Mouse (Mus musculus): ENCODE results near the gene Sh3d19. TPM values are rescaled to one million over a fixed set of nuclear protein-coding genes. Genes with fewer than 3 reads are reported as not detected.

Gene Sh3d19
- total and polyA plus RNA-seq, 3 experiments = 0.09 to 1.2 (median 0.49) TPM

- no peak for ATAC-seq (ENCODE audit: extremely low read depth, insufficient number of reproducible peaks, low FRiP score, poor library complexity, severe bottlenecking)
- H3K4me3 ChIP-seq (ENCODE audit: low read depth, low read length) = no peak overlapping the region
These were observed 42.9 kb downstream of the Sh3d19 start for GRCm38 (mm10) chr3:86013837-86014236.

DNA sequence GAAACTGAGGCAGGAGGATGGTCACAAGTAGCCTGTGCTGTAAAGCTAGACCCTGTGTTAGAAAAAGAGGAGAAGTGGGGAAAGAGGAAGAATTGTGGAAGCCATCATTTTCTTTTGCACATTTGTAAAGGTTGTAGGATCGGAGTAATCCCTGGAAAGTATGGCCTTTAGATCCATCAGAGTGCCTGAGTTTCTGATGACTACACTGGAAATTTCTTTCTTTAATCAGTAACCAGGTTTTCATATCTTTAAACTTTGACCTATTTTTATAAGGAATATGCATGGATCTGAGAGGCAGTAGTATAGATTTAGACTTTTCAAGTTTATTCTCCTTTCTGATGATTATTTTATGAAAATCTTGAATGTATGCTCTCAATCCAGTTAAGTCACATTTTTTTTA is 46.1 kb downstream of the Sh3d19 start:
- no peak for ATAC-seq (ENCODE audit: extremely low read depth, insufficient number of reproducible peaks, low FRiP score, poor library complexity, severe bottlenecking)
- no peak for DNase-seq (ENCODE audit: low spot score)
- no peaks in the 10 kb centered on the region for H3K9me3 ChIP-seq (replicated peaks)
- no peaks in the 10 kb centered on the region for H3K36me3 ChIP-seq (replicated peaks)
- H3K4me1 ChIP-seq (ENCODE audit: insufficient read depth, low read depth, low read length) = no peaks in the 10 kb centered on the region
- TF ChIP-seq GATA2 (IDR thresholded peaks at IDR 0.05; ENCODE audit: borderline replicate concordance, low read depth, low read length) (no peak), POLR2AphosphoS5 (IDR thresholded peaks at IDR 0.05; ENCODE audit: insufficient replicate concordance, low read depth, low read length) (no peak), CTCF (IDR thresholded peaks at IDR 0.05; ENCODE audit: low read depth, low read length) (no peak), GATA1 (IDR thresholded peaks at IDR 0.05; ENCODE audit: borderline replicate concordance, low read length) (no peak), TAL1 (conservative IDR thresholded peaks at IDR 0.05; ENCODE audit: low read depth, low read length) (no peak)
- H3K27me3 ChIP-seq (ENCODE audit: insufficient read depth, low read length) = peaks cover 4% of the 10 kb centered on the region; the same call in 1 of the 2 replicates
- no peak overlapping the region for H3K4me3 ChIP-seq (ENCODE audit: low read depth, low read length)

More at GRCm38 (mm10) chr3:86013837-86014236, 42.9 kb downstream of the Sh3d19 start:
- H3K9me3 ChIP-seq (replicated peaks) = no peaks in the 10 kb centered on the region
- no peaks in the 10 kb centered on the region for H3K36me3 ChIP-seq (replicated peaks)
- DNase-seq (ENCODE audit: low spot score) = no peak
- H3K27me3 ChIP-seq (ENCODE audit: insufficient read depth, low read length) = peaks cover 6% of the 10 kb centered on the region; the same call in 1 of the 2 replicates
- TF ChIP-seq TAL1 (conservative IDR thresholded peaks at IDR 0.05; ENCODE audit: low read depth, low read length) = no peak
- no peak for TF ChIP-seq GATA2 (IDR thresholded peaks at IDR 0.05; ENCODE audit: borderline replicate concordance, low read depth, low read length)
- no peak for TF ChIP-seq GATA1 (IDR thresholded peaks at IDR 0.05; ENCODE audit: borderline replicate concordance, low read length)
- TF ChIP-seq CTCF (IDR thresholded peaks at IDR 0.05; ENCODE audit: low read depth, low read length) = no peak
- H3K4me1 ChIP-seq (ENCODE audit: insufficient read depth, low read depth, low read length) = no peaks in the 10 kb centered on the region

DNA sequence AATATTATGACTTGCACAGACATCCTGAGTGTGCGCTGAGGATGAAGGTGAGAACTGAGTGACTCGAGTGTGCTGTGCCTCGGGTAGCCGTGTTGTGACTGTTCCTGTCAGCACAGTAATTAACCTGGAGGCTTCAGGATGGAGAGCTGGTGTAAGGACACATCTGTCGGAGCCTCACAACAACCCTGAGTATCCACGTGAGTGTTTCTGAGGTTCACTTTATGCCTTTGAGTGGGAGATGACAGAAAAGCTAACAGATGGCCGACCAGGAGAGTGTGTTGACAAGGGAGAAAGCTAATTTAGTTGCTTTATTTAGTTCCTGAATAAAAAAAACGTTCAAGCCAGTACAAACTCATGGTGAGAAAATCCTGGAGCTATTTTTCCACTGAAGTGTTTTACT is 46.6 kb downstream of the Sh3d19 start:
- ATAC-seq (ENCODE audit: extremely low read depth, insufficient number of reproducible peaks, low FRiP score, poor library complexity, severe bottlenecking) (no peak), DNase-seq (ENCODE audit: low spot score) (no peak)
- TF ChIP-seq TAL1 (conservative IDR thresholded peaks at IDR 0.05; ENCODE audit: low read depth, low read length) (no peak), CTCF (IDR thresholded peaks at IDR 0.05; ENCODE audit: low read depth, low read length) (no peak), POLR2AphosphoS5 (IDR thresholded peaks at IDR 0.05; ENCODE audit: insufficient replicate concordance, low read depth, low read length) (no peak), GATA1 (IDR thresholded peaks at IDR 0.05; ENCODE audit: borderline replicate concordance, low read length) (no peak), GATA2 (IDR thresholded peaks at IDR 0.05; ENCODE audit: borderline replicate concordance, low read depth, low read length) (no peak)
- H3K27me3 ChIP-seq (ENCODE audit: insufficient read depth, low read length) = peaks cover 4% of the 10 kb centered on the region; the same call in 1 of the 2 replicates
- no peaks in the 10 kb centered on the region for H3K9me3 ChIP-seq (replicated peaks)
- H3K4me1 ChIP-seq (ENCODE audit: insufficient read depth, low read depth, low read length) = no peaks in the 10 kb centered on the region
- H3K36me3 ChIP-seq (replicated peaks) = no peaks in the 10 kb centered on the region
- no peak overlapping the region for H3K4me3 ChIP-seq (ENCODE audit: low read depth, low read length)

DNA sequence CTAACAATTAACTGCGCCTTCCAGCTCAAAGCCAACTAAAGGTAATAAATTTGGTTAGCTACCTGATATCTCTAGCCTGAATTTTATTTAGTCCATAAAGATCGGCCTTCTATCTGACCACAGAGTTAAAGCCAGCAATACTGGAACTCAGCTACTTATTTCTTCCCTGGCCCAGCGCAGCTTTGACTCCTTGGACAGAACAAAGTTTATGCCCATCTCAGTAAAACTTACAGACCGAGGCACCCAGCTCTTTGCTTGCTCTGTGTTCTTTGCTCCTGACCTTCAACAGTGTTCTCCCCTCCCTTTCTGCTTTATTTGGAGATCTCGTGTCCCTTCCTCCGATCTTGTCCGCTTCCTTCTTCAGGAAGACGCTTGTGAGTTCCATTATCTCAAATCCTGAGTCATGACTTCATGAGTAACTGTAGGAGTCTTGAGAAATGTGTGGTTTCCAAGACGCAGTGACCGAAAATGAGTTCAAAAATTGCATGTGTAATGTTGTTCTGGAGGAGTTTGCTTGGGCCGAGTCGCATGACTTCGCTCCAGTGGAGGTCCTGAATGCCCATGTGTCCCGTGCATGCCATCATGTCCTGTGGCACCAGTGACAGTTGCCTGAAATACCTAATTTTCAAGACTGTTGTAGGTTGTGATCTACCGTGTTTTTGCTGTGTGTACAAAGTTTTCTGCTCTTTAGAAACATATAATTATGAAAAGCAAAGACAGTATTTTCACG is 50.2 kb downstream of the Sh3d19 start:
- no peak for ATAC-seq (ENCODE audit: extremely low read depth, insufficient number of reproducible peaks, low FRiP score, poor library complexity, severe bottlenecking)
- H3K4me1 ChIP-seq (ENCODE audit: insufficient read depth, low read depth, low read length) = no peaks in the 10 kb centered on the region
- H3K9me3 ChIP-seq (replicated peaks) = no peaks in the 10 kb centered on the region
- DNase-seq (ENCODE audit: low spot score) = no peak
- H3K27me3 ChIP-seq (ENCODE audit: insufficient read depth, low read length) = peaks cover 2% of the 10 kb centered on the region; the same call in 1 of the 2 replicates
- no peak overlapping the region for H3K4me3 ChIP-seq (ENCODE audit: low read depth, low read length)
- TF ChIP-seq TAL1 (conservative IDR thresholded peaks at IDR 0.05; ENCODE audit: low read depth, low read length) (no peak), POLR2AphosphoS5 (IDR thresholded peaks at IDR 0.05; ENCODE audit: insufficient replicate concordance, low read depth, low read length) (no peak), CTCF (IDR thresholded peaks at IDR 0.05; ENCODE audit: low read depth, low read length) (no peak), GATA1 (IDR thresholded peaks at IDR 0.05; ENCODE audit: borderline replicate concordance, low read length) (no peak), GATA2 (IDR thresholded peaks at IDR 0.05; ENCODE audit: borderline replicate concordance, low read depth, low read length) (no peak)
- H3K36me3 ChIP-seq (replicated peaks) = no peaks in the 10 kb centered on the region

DNA sequence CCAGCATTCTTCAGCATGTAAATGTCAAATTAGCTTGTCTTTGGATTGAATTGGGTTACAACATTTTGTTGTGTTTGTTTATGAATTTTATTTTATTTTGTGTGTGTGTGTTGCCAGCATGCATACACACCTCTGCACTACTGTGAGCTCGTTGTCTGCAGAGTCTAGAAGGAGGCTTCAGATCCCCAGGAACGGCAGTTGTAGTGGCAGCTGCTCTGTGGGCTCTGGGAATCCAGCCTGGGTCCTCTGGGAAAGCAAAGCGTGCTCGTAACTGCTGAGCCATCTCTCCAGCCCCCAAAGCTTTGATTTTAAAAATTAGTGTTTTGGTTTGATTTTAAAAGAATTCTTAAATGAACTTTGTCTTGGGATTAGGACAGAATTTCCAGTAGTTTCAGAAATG is 50.7 kb downstream of the Sh3d19 start:
- H3K4me3 ChIP-seq (ENCODE audit: low read depth, low read length) = no peak overlapping the region
- no peaks in the 10 kb centered on the region for H3K36me3 ChIP-seq (replicated peaks)
- peaks cover 2% of the 10 kb centered on the region; the same call in 1 of the 2 replicates for H3K27me3 ChIP-seq (ENCODE audit: insufficient read depth, low read length)
- no peaks in the 10 kb centered on the region for H3K9me3 ChIP-seq (replicated peaks)
- ATAC-seq (ENCODE audit: extremely low read depth, insufficient number of reproducible peaks, low FRiP score, poor library complexity, severe bottlenecking) (no peak), DNase-seq (ENCODE audit: low spot score) (no peak)
- no peaks in the 10 kb centered on the region for H3K4me1 ChIP-seq (ENCODE audit: insufficient read depth, low read depth, low read length)
- no peak for TF ChIP-seq GATA1 (IDR thresholded peaks at IDR 0.05; ENCODE audit: borderline replicate concordance, low read length)
- no peak for TF ChIP-seq CTCF (IDR thresholded peaks at IDR 0.05; ENCODE audit: low read depth, low read length)

DNA sequence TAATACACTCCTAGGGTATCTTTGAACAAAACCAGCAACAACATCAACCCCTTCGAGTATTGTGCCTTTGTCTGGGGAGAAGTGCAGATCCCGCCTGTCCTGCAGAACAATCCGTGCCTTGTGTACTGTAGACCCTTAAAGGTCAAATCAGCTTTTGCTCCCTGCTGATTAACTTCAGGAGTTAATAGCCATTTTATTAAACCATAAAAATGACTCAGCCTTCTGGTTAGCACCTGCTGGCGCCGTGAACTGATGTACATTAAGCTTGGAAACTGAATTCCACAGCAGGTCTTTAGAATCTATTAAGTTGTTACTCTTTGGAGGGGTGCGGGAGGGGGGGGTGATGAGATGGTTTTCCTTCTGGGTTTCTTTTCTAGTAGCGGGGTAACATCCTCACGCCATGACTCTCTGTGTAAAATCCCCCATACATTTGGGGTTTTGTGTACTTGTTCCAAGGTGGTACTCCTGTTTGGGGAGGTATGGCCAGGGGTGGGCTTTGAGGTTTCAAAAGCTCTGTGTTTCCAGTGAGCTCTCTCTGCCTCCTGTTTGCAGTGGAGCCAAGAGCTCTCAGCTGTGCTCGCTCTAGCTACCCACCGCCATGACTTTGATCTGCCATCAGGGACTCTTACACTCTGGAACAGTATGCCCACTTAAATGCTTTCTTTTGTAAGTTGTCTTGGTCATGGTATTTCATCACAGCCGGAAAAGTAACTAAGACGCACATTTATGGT is 53.3 kb downstream of the Sh3d19 start:
- DNase-seq (ENCODE audit: low spot score) (no peak), ATAC-seq (ENCODE audit: extremely low read depth, insufficient number of reproducible peaks, low FRiP score, poor library complexity, severe bottlenecking) (no peak)
- no peak for TF ChIP-seq TAL1 (conservative IDR thresholded peaks at IDR 0.05; ENCODE audit: low read depth, low read length)
- no peak for TF ChIP-seq POLR2AphosphoS5 (IDR thresholded peaks at IDR 0.05; ENCODE audit: insufficient replicate concordance, low read depth, low read length)
- TF ChIP-seq CTCF (IDR thresholded peaks at IDR 0.05; ENCODE audit: low read depth, low read length) = no peak
- TF ChIP-seq GATA1 (IDR thresholded peaks at IDR 0.05; ENCODE audit: borderline replicate concordance, low read length) = no peak
- TF ChIP-seq GATA2 (IDR thresholded peaks at IDR 0.05; ENCODE audit: borderline replicate concordance, low read depth, low read length) = no peak
- Histone ChIP-seq H3K4me1 (ENCODE audit: insufficient read depth, low read depth, low read length) (no peaks in the 10 kb centered on the region), H3K9me3 (replicated peaks) (no peaks in the 10 kb centered on the region), H3K36me3 (replicated peaks) (no peaks in the 10 kb centered on the region), H3K27me3 (ENCODE audit: insufficient read depth, low read length) (peaks cover 2% of the 10 kb centered on the region; the same call in 1 of the 2 replicates), H3K4me3 (ENCODE audit: low read depth, low read length) (no peak overlapping the region)

Measured in G1E (cell line).